Mouse (Mus musculus): Measurements from ENCODE around the gene Engase.

- no peak for TF ChIP-seq POLR2AphosphoS2 (IDR thresholded peaks at IDR 0.05; ENCODE audit: insufficient read length, low read depth)
- TF ChIP-seq MAX (IDR thresholded peaks at IDR 0.05; ENCODE audit: low read depth), result no peak
Measured at GRCm38 (mm10) chr11:118523496-118524145, 47.0 kb downstream of the Engase start.

Data from myocyte (in vitro differentiated cells).